Comparison of ENCODE assay signal across 24 mouse cellular contexts in the genomic region with DNA sequence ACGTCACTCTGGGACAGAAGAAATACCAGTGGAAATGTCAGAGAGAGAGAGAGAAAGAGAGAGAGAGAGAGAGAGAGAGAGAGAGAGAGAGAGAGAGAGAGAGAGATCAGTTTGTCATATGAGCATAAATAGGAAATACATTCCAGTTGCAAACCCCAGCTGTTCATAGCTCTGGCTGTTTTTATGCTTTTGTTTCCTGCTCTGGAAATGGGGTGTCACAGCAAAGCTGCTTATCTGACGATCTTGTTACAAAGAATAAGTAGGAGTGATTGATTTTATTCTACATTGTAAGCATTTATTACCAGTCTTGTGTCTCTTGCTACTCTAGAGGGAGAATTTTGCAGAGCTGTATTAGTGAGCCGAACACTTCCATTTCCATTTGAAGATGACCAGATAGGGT.
"Had no signal": no experiment of that assay in that cellular context is flagged by ENCODE, and none has a peak within 500 bp of the region (broad histone marks: within the 10 kb centered on the region; RNA-seq: fewer than 3 reads in every experiment).

No protein-coding gene starts in this region.

- H3K4me1 ChIP-seq: liver, embryonic 12.5 days; liver, embryonic 15.5 days; midbrain, embryonic 15.5 days; neural tube, embryonic 12.5 days had no signal

- DNase-seq: kidney, adult 2 months; kidney, postnatal 25 days; layer of hippocampus, adult 9-11 months; liver; lung, adult 18-20 months; right cerebral cortex, adult 18-20 months; right cerebral cortex, postnatal 14 days; right cerebral cortex, postnatal 4 days; thymus, adult 2 months; thymus, postnatal 14 days; thymus, postnatal 4 days had no signal

- H3K4me2 ChIP-seq: kidney, embryonic 15.5 days; liver, embryonic 12.5 days; liver, embryonic 15.5 days; midbrain, embryonic 12.5 days; midbrain, embryonic 15.5 days; neural tube, embryonic 12.5 days; neural tube, embryonic 15.5 days had no signal

- H3K27ac ChIP-seq: hindbrain, postnatal 0 days; kidney, embryonic 15.5 days; layer of hippocampus, adult 2 months; liver, embryonic 12.5 days; liver, embryonic 15.5 days; macrophage; midbrain, embryonic 12.5 days; midbrain, embryonic 15.5 days; neural tube, embryonic 12.5 days; neural tube, embryonic 15.5 days; stomach, postnatal 0 days had no signal

- H3K27me3 ChIP-seq: kidney, embryonic 15.5 days; liver, embryonic 12.5 days; liver, embryonic 15.5 days; midbrain, embryonic 12.5 days; midbrain, embryonic 15.5 days; neural tube, embryonic 12.5 days; neural tube, embryonic 15.5 days had no signal

- H3K4me3 ChIP-seq: kidney, embryonic 15.5 days; layer of hippocampus, adult 2 months; liver, embryonic 12.5 days; liver, embryonic 15.5 days; midbrain, embryonic 12.5 days; midbrain, embryonic 15.5 days; neural tube, embryonic 12.5 days; neural tube, embryonic 15.5 days had no signal

- H3K9me3 ChIP-seq: kidney, embryonic 15.5 days; liver, embryonic 12.5 days; liver, embryonic 15.5 days; midbrain, embryonic 12.5 days; midbrain, embryonic 15.5 days; neural tube, embryonic 12.5 days; neural tube, embryonic 15.5 days had no signal

- H3K36me3 ChIP-seq: kidney, embryonic 15.5 days; liver, embryonic 12.5 days; liver, embryonic 15.5 days; midbrain, embryonic 12.5 days; midbrain, embryonic 15.5 days; neural tube, embryonic 12.5 days; neural tube, embryonic 15.5 days had no signal

- H3K9ac ChIP-seq: kidney, embryonic 15.5 days; liver, embryonic 12.5 days; liver, embryonic 15.5 days; midbrain, embryonic 12.5 days; midbrain, embryonic 15.5 days; neural tube, embryonic 12.5 days; neural tube, embryonic 15.5 days had no signal

- ATAC-seq: hindbrain, postnatal 0 days; inflammation-experienced regulatory T-cells, adult 6 months; intestine, embryonic 16.5 days; liver, embryonic 12.5 days; midbrain, embryonic 15.5 days had no signal
